Mouse (Mus musculus): Measurements from ENCODE around the gene Araf. TPM values are rescaled to one million over a fixed set of nuclear protein-coding genes. Genes with fewer than 3 reads are reported as not detected.

Araf gene
- polyA plus RNA-seq, 1 experiment, result 71.7 TPM

DNA sequence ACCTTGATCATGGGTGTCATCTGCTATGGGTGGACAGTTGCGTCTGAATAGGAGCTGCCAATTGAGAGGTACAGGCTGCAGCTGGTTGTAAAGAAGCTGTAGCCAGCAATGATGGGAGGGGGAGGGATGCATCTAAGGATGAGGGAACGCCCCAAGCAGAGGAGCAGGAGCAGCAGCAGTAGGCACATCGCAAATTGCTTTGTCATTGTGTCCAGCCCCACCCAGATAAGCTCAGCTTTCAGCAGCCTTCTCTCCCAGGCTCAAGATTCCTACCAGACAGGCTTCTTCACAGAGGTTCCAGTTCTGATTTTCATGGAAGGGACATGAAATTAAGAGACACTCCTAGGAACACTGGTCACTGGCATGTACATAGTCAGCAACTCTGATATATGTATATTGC lies 112.5 kb downstream of the Araf start:
- 40% methylated on average over 3 of the region's 3 CpGs for WGBS

More for the DNA sequence above, 112.5 kb downstream of the Araf start:
- Histone ChIP-seq H3K4me3 (replicated peaks; ENCODE audit: control insufficient read depth, low read depth, low read length) (no peak overlapping the region), H3K4me1 (ENCODE audit: control insufficient read depth, insufficient read depth, low read length) (no peaks in the 10 kb centered on the region), H3K27ac (ENCODE audit: control insufficient read depth, insufficient read depth, low read depth, low read length, poor library complexity) (no peak overlapping the region)
- TF ChIP-seq POLR2A (IDR thresholded peaks at IDR 0.05; ENCODE audit: borderline replicate concordance, control insufficient read depth, low read depth, low read length) (no peak), CTCF (IDR thresholded peaks at IDR 0.05; ENCODE audit: control insufficient read depth, insufficient read depth, low read length) (no peak)

Other genes starting within 250 kb of the Araf start
- 1.0 and 4.7 TPM in 2 replicates for gene Rgn, start 248.0 kb upstream of the Araf start, polyA plus RNA-seq (2011; ENCODE audit: insufficient read depth, insufficient read length, low replicate concordance, missing spikeins)
- gene Rbm10, start 180.3 kb upstream of the Araf start, polyA plus RNA-seq (2011; ENCODE audit: insufficient read depth, insufficient read length, low replicate concordance, missing spikeins), result 29.7 and 45.2 TPM in 2 replicates
- 86.5 and 146 TPM in 2 replicates for gene Ndufb11, start 180.2 kb upstream of the Araf start, polyA plus RNA-seq (2011; ENCODE audit: insufficient read depth, insufficient read length, low replicate concordance, missing spikeins)
- gene Uba1, start 139.5 kb upstream of the Araf start, polyA plus RNA-seq (2011; ENCODE audit: insufficient read depth, insufficient read length, low replicate concordance, missing spikeins), result 45.8 and 49.6 TPM in 2 replicates
- gene Cdk16, start 109.9 kb upstream of the Araf start, polyA plus RNA-seq (2011; ENCODE audit: insufficient read depth, insufficient read length, low replicate concordance, missing spikeins), result 61.5 and 71.7 TPM in 2 replicates
- 8.1 and 13.8 TPM in 2 replicates for gene Usp11, start 93.9 kb upstream of the Araf start, polyA plus RNA-seq (2011; ENCODE audit: insufficient read depth, insufficient read length, low replicate concordance, missing spikeins)
- gene Timp1, start 72.4 kb downstream of the Araf start, polyA plus RNA-seq (2011; ENCODE audit: insufficient read depth, insufficient read length, low replicate concordance, missing spikeins), result 3.7 and 29.4 TPM in 2 replicates
- 0.47 and 0.50 TPM in 2 replicates for gene Syn1, start 123.2 kb downstream of the Araf start, polyA plus RNA-seq (2011; ENCODE audit: insufficient read depth, insufficient read length, low replicate concordance, missing spikeins)
- gene Cfp, start 133.7 kb downstream of the Araf start, polyA plus RNA-seq (2011; ENCODE audit: insufficient read depth, insufficient read length, low replicate concordance, missing spikeins), result 64.4 and 170 TPM in 2 replicates
- gene Elk1, start 152.8 kb downstream of the Araf start, polyA plus RNA-seq (2011; ENCODE audit: insufficient read depth, insufficient read length, low replicate concordance, missing spikeins), result 2.1 and 5.0 TPM in 2 replicates
- 32.4 and 51.5 TPM in 2 replicates for gene Uxt, start 164.2 kb downstream of the Araf start, polyA plus RNA-seq (2011; ENCODE audit: insufficient read depth, insufficient read length, low replicate concordance, missing spikeins)